Mouse (Mus musculus) adrenal gland, postnatal 10 days (tissue): Measurements from ENCODE around the gene Olfml3. TPM values are rescaled to one million over a fixed set of nuclear protein-coding genes. Genes with fewer than 3 reads are reported as not detected.
A peak's percentile ranks its signal among the peaks of the same experiment; 100 is the strongest.

Experiments
- DNase-seq: peaks from one replicate; pipeline ENCODE4 v3.0.0; 2021; ENCODE audit warnings: mixed read lengths
- total RNA-seq, 2 experiments: library from RNA; stranded (reverse); gene quantifications; 2 replicates each; pipeline ENCODE4 v1.2.3; 2021

The Olfml3 gene
- total RNA-seq, 2 experiments from 2014 or later, result 15.9 to 17.5 TPM

GRCm38 (mm10) chr3:103709470-103710040 is 28.2 kb downstream of the Olfml3 start:
- no peak for DNase-seq

GRCm38 (mm10) chr3:103705426-103705825 is 32.4 kb downstream of the Olfml3 start:
- no peak for DNase-seq

GRCm38 (mm10) chr3:103704661-103705060 is 33.1 kb downstream of the Olfml3 start:
- no peak for DNase-seq

GRCm38 (mm10) chr3:103696388-103696925 is 41.3 kb downstream of the Olfml3 start:
- no peak for DNase-seq

- no peak for DNase-seq
Observed at GRCm38 (mm10) chr3:103695556-103695955, 42.2 kb downstream of the Olfml3 start.

- no peak for DNase-seq
Observed at GRCm38 (mm10) chr3:103690506-103690905, 47.3 kb downstream of the Olfml3 start.

GRCm38 (mm10) chr3:103689043-103689442 is 48.8 kb downstream of the Olfml3 start:
- no peak for DNase-seq

- DNase-seq, result no peak
Observed at GRCm38 (mm10) chr3:103683966-103684319, 53.9 kb downstream of the Olfml3 start.

- peak; percentile 29 for DNase-seq
Observed at GRCm38 (mm10) chr3:103683234-103683965, 54.4 kb downstream of the Olfml3 start.

GRCm38 (mm10) chr3:103682473-103682872 is 55.3 kb downstream of the Olfml3 start:
- peak; percentile 20 for DNase-seq

- DNase-seq, result no peak
Observed at GRCm38 (mm10) chr3:103678811-103679210, 59.0 kb downstream of the Olfml3 start.

GRCm38 (mm10) chr3:103672716-103673115 is 65.1 kb downstream of the Olfml3 start:
- DNase-seq, result no peak

Other genes with a start within 250 kb of the Olfml3 start
- gene Syt6, start 162.8 kb downstream of the Olfml3 start, total RNA-seq, result under 1 TPM in 1 of 2 experiments, not detected in 1; 0.12 TPM
- 1 to 10 TPM in 1 of 2 experiments, under 1 TPM in 1; 0.39 to 2.0 TPM for gene Atg4a-ps, start 91.9 kb downstream of the Olfml3 start, total RNA-seq
- gene Gm10964, start 1.4 kb upstream of the Olfml3 start, total RNA-seq, result not detected
- 100 to 1,000 TPM; 128 to 162 TPM for gene Hipk1, start 53.6 kb upstream of the Olfml3 start, total RNA-seq
- gene Dclre1b, start 71.4 kb upstream of the Olfml3 start, total RNA-seq, result 10 to 100 TPM; 15.1 to 16.9 TPM
- 10 to 100 TPM; 18.8 to 23.7 TPM for gene Ap4b1, start 71.5 kb upstream of the Olfml3 start, total RNA-seq
- under 1 TPM in 1 of 2 experiments, not detected in 1; 0.58 TPM for gene Gm43064, start 71.6 kb upstream of the Olfml3 start, total RNA-seq
- under 1 TPM in 1 of 2 experiments, not detected in 1; 0.36 TPM for gene Bcl2l15, start 94.6 kb upstream of the Olfml3 start, total RNA-seq
- gene Ptpn22, start 121.8 kb upstream of the Olfml3 start, total RNA-seq, result 1 to 10 TPM; 2.6 to 3.2 TPM
- 10 to 100 TPM; 16.0 to 17.7 TPM for gene Rsbn1, start 176.1 kb upstream of the Olfml3 start, total RNA-seq
- 10 to 100 TPM; 16.4 to 19.4 TPM for gene Phtf1, start 230.1 kb upstream of the Olfml3 start, total RNA-seq